Mouse (Mus musculus): ENCODE data around the gene Pcsk2.

The Pcsk2 gene

GRCm38 (mm10) chr2:143545758-143546246 lies at the start of gene Pcsk2:
TSS of gene Pcsk2 (plus strand) at chr2:143546156.
- DNase-seq, result no peak

- no peak for DNase-seq
Observed at GRCm38 (mm10) chr2:143500845-143501244, 45.1 kb upstream of the Pcsk2 start.

- DNase-seq, result no peak
Observed at GRCm38 (mm10) chr2:143501760-143502159, 44.2 kb upstream of the Pcsk2 start.

GRCm38 (mm10) chr2:143502203-143502602 lies 43.8 kb upstream of the Pcsk2 start:
- DNase-seq, result no peak

GRCm38 (mm10) chr2:143536485-143536884 lies 9.5 kb upstream of the Pcsk2 start:
- no peak for DNase-seq

GRCm38 (mm10) chr2:143545299-143545751 lies 631 bp upstream of the Pcsk2 start:
- no peak for DNase-seq

GRCm38 (mm10) chr2:143546412-143547211 lies 656 bp downstream of the Pcsk2 start:
- DNase-seq, result no peak

- no peak for DNase-seq
Observed at GRCm38 (mm10) chr2:143547251-143548090, 1.5 kb downstream of the Pcsk2 start.

- DNase-seq, result no peak
Observed at GRCm38 (mm10) chr2:143560384-143560783, 14.4 kb downstream of the Pcsk2 start.

- DNase-seq, result no peak
Observed at GRCm38 (mm10) chr2:143565062-143565461, 19.1 kb downstream of the Pcsk2 start.

GRCm38 (mm10) chr2:143565961-143566360 lies 20.0 kb downstream of the Pcsk2 start:
- no peak for DNase-seq

GRCm38 (mm10) chr2:143585341-143585740 lies 39.4 kb downstream of the Pcsk2 start:
- no peak for DNase-seq

- DNase-seq, result no peak
Observed at GRCm38 (mm10) chr2:143590398-143590797, 44.4 kb downstream of the Pcsk2 start.

GRCm38 (mm10) chr2:143603071-143603470 lies 57.1 kb downstream of the Pcsk2 start:
- no peak for DNase-seq

- no peak for DNase-seq
Observed at GRCm38 (mm10) chr2:143603871-143604512, 58.0 kb downstream of the Pcsk2 start.

GRCm38 (mm10) chr2:143610355-143611331 lies 64.7 kb downstream of the Pcsk2 start:
- no peak for DNase-seq

- DNase-seq, result no peak
Observed at GRCm38 (mm10) chr2:143613466-143613865, 67.5 kb downstream of the Pcsk2 start.

GRCm38 (mm10) chr2:143614775-143615174 lies 68.8 kb downstream of the Pcsk2 start:
- no peak for DNase-seq

GRCm38 (mm10) chr2:143620916-143621315 lies 75.0 kb downstream of the Pcsk2 start:
- DNase-seq, result no peak

GRCm38 (mm10) chr2:143623916-143624315 lies 78.0 kb downstream of the Pcsk2 start:
- no peak for DNase-seq

GRCm38 (mm10) chr2:143643305-143643704 lies 97.3 kb downstream of the Pcsk2 start:
- DNase-seq, result no peak

GRCm38 (mm10) chr2:143644374-143644773 lies 98.4 kb downstream of the Pcsk2 start:
- no peak for DNase-seq
